Comparison of ENCODE assay signal across 10 mouse cellular contexts in the genomic region with DNA sequence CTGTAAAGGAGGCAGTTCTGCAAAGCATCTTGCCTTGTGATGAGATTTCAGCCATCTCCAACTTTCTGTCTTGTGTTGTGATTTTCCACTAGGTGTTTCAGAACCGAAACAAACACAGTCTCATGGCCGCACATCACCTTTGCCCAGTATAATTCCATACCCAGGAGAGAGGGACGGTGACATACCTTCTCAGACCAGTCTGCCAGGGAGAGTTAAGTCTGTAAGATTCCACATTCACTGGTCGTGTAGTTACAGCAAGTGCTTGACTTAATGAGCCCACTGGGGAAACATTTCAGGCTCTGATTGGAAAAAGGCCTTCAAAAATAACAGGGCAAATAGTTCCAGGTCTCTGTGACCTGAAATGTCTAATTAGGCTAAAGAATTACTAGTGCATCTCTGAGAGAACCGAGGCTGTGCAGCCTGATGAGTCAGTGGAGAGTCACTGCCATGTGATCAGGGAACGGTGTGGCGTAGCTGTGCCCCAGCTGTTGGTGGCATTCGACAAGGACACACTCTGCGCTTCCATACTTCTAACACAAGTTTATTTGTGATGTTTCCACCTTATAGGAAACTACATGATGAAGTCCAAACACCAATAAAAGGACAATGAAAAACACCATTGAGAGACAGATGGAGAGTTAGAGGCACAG. TPM values are rescaled to one million over a fixed set of nuclear protein-coding genes. Genes with fewer than 3 reads are reported as not detected.
DNase-seq lines count a peak whose midpoint lies in the region; ATAC-seq and TF ChIP-seq lines count a peak whose summit lies in the region.
"Had no signal": no experiment of that assay in that cellular context is flagged by ENCODE, and none has a peak within 500 bp of the region (broad histone marks: within the 10 kb centered on the region; RNA-seq: fewer than 3 reads in every experiment).

No protein-coding gene starts in this region.

- H3K4me1 ChIP-seq in hindbrain, postnatal 0 days (ENCODE audit: insufficient read depth, low read length): no peaks in the 10 kb centered on the region
- H3K4me1 ChIP-seq: embryonic facial prominence, embryonic 15.5 days; limb, embryonic 12.5 days had no signal

- peak; percentile 55 to 82 for DNase-seq in adrenal gland, adult (ENCODE audit: inconsistent age in 2 of 2, low spot score in 1 of 2)
- no peak for DNase-seq in adrenal gland, postnatal 4 days (ENCODE audit: low spot score in 2 of 2)
- DNase-seq in 416B (ENCODE audit: low read depth): peak; percentile 41
- peak; percentile 63 for DNase-seq in brain, adult 2 months (ENCODE audit: low read depth, low spot score)
- no peak for DNase-seq in hindbrain, postnatal 0 days (ENCODE audit: low spot score)
- no peak for DNase-seq in thymus, postnatal 0 days (ENCODE audit: low spot score)
- no peak for DNase-seq in left cerebral cortex, adult 11 months (ENCODE audit: low spot score)
- no peak for DNase-seq in ovary, postnatal 36 days (ENCODE audit: low spot score)

- H3K27me3 ChIP-seq in hindbrain, postnatal 0 days (ENCODE audit: insufficient read depth, low read length): no peaks in the 10 kb centered on the region
- H3K27me3 ChIP-seq: embryonic facial prominence, embryonic 15.5 days; limb, embryonic 12.5 days had no signal

- H3K9ac ChIP-seq in hindbrain, postnatal 0 days (replicated peaks; ENCODE audit: low read length): no peak overlapping the region
- H3K9ac ChIP-seq: embryonic facial prominence, embryonic 15.5 days; limb, embryonic 12.5 days had no signal

- no peaks in the 10 kb centered on the region for H3K9me3 ChIP-seq in hindbrain, postnatal 0 days (ENCODE audit: low read length)
- H3K9me3 ChIP-seq: embryonic facial prominence, embryonic 15.5 days; limb, embryonic 12.5 days had no signal

- no peak overlapping the region for H3K4me3 ChIP-seq in hindbrain, postnatal 0 days (ENCODE audit: low read length)
- H3K4me3 ChIP-seq: embryonic facial prominence, embryonic 15.5 days; limb, embryonic 12.5 days had no signal

- whole genome bisulfite sequencing in hindbrain, postnatal 0 days: 71% methylated on average over 9 of the region's 9 CpGs

- no peak overlapping the region for H3K4me2 ChIP-seq in hindbrain, postnatal 0 days (ENCODE audit: low read depth, low read length)
- H3K4me2 ChIP-seq: embryonic facial prominence, embryonic 15.5 days; limb, embryonic 12.5 days had no signal

- H3K36me3 ChIP-seq in hindbrain, postnatal 0 days (ENCODE audit: insufficient read depth, low read length): no peaks in the 10 kb centered on the region
- H3K36me3 ChIP-seq: embryonic facial prominence, embryonic 15.5 days; limb, embryonic 12.5 days had no signal

- no peak for TF ChIP-seq CTCF in hindbrain, postnatal 0 days (IDR thresholded peaks at IDR 0.05; ENCODE audit: low read depth)

- peak; percentile 55; the same call in 1 of the 2 replicates for ATAC-seq in hindbrain, postnatal 0 days

- no peak overlapping the region for H3K27ac ChIP-seq in hindbrain, postnatal 0 days
- H3K27ac ChIP-seq: embryonic facial prominence, embryonic 15.5 days; limb, embryonic 12.5 days had no signal

RNA-seq across cellular contexts. Expression of a gene that starts 43.9 kb away (rescaled TPM):
- total RNA-seq in adrenal gland, postnatal 4 days (2021): 10 to 100 TPM; 11.3 to 13.4 TPM
- 2.6 and 2.7 TPM in 2 replicates for total RNA-seq in hindbrain, postnatal 0 days (2014; rRNA removed)
- 3.1 and 3.2 TPM in 2 replicates for polyA plus RNA-seq in hindbrain, postnatal 0 days (2015; fragmentation: Nextera tagmentation; extraction: Ambion mirVana)
- 1.6 TPM in 2 replicates for polyA plus RNA-seq in thymus, postnatal 0 days (2015; fragmentation: Nextera tagmentation; extraction: Ambion mirVana)

Comparison
In these comparisons a context has a peak if more than half of its experiments do, and no peak if none do; other contexts are left out.
1. DNase-seq: peak in adrenal gland, adult (2 of 2), 416B (single experiment) and brain, adult 2 months (single experiment); none in adrenal gland, postnatal 4 days (0 of 2), hindbrain, postnatal 0 days (single experiment), thymus, postnatal 0 days (single experiment), left cerebral cortex, adult 11 months (single experiment) and ovary, postnatal 36 days (single experiment).